Mouse (Mus musculus) hindbrain, postnatal 0 days (tissue): Measurements from ENCODE around the gene Dnaic1. TPM values are rescaled to one million over a fixed set of nuclear protein-coding genes. Genes with fewer than 3 reads are reported as not detected.

Source experiments
- ATAC-seq: fragments of 200-750 bp; cut with Nextera tagmentation; 2 replicates; pipeline ENCODE4 v1.8.0; 2017; ENCODE audit warnings: mild to moderate bottlenecking, moderate TSS enrichment, moderate library complexity
- DNase-seq: peaks from one replicate; pipeline ENCODE4 v3.0.0-alpha.2; 2015; ENCODE audit warnings: low spot score
- H3K27ac ChIP-seq: fragments of 300-500 bp; sonication (generic); 2 replicates; pipeline ENCODE4 v1.5.1; 2014; ENCODE audit warnings: mild to moderate bottlenecking
- H3K27me3 ChIP-seq: fragments of 300-500 bp; sonication (generic); 2 replicates; pipeline ENCODE4 v1.6.1; 2014; ENCODE audit warnings: low read length, mixed read lengths; ENCODE audit not compliant: insufficient read depth
- H3K36me3 ChIP-seq: fragments of 300-500 bp; sonication (generic); 2 replicates; pipeline ENCODE4 v1.6.1; 2014; ENCODE audit warnings: low read length, mixed read lengths; ENCODE audit not compliant: insufficient read depth
- H3K4me1 ChIP-seq: fragments of 300-500 bp; sonication (generic); 2 replicates; pipeline ENCODE4 v1.6.1; 2014; ENCODE audit warnings: antibody characterized with exemption, low read length, mixed read lengths; ENCODE audit not compliant: insufficient read depth
- H3K4me2 ChIP-seq: fragments of 300-500 bp; sonication (generic); 2 replicates; pipeline ENCODE4 v1.6.1; 2014; ENCODE audit warnings: low read depth, mild to moderate bottlenecking, low read length, moderate library complexity, mixed read lengths
- H3K4me3 ChIP-seq: fragments of 300-500 bp; sonication (generic); 2 replicates; pipeline ENCODE4 v1.5.1; 2014; ENCODE audit warnings: low read length
- H3K9ac ChIP-seq: fragments of 300-500 bp; sonication (generic); replicated peaks from 2 replicates; pipeline ENCODE4 v1.6.1; 2014; ENCODE audit warnings: mild to moderate bottlenecking, low read length, moderate library complexity, mixed read lengths
- H3K9me3 ChIP-seq: fragments of 300-500 bp; sonication (generic); 2 replicates; pipeline ENCODE4 v1.6.1; 2016; ENCODE audit warnings: low read length, mixed read lengths
- CTCF ChIP-seq: IDR thresholded peaks from 2 replicates; pipeline ENCODE4 v1.5.1; 2016; ENCODE audit warnings: antibody characterized with exemption, control low read depth, low read depth
- WGBS: fragments of 180-500 bp; shearing (Covaris S2); extraction: QIAGEN DNeasy Blood & Tissue Kit; methylation state at CpG from one replicate; pipeline ENCODE4 v1.1.7; 2014; 5-methylcytosine and 5-hydroxymethylcytosine counted together
- polyA plus RNA-seq: library from polyadenylated mRNA; unstranded; fragments of >200 nt; fragmentation: Nextera tagmentation; extraction: Ambion mirVana; gene quantifications from 2 replicates; pipeline ENCODE4 v1.2.1, GENCODE M21; 2015
- total RNA-seq: library from RNA; depleted of rRNA; stranded (reverse); fragments of >200 nt; gene quantifications from 2 replicates; pipeline ENCODE4 v1.2.3, GENCODE M21; 2014

Dnaic1 gene
- total and polyA plus RNA-seq, 2 experiments from 2014 or later: 3.0 to 4.5 TPM

- peak; percentile 66 for DNase-seq
- H3K27ac ChIP-seq: peak overlapping the region; percentile 87
- peak; percentile 15 for ATAC-seq
- H3K4me2 ChIP-seq: peak overlapping the region; percentile 73
- H3K4me1 ChIP-seq: peaks cover 23% of the 10 kb centered on the region
- no peaks in the 10 kb centered on the region for H3K27me3 ChIP-seq
- H3K9ac ChIP-seq: peak overlapping the region; percentile 78
- no peaks in the 10 kb centered on the region for H3K36me3 ChIP-seq
- H3K4me3 ChIP-seq: peak overlapping the region; percentile 65
- under 1% methylated on average over 19 of the region's 19 CpGs for WGBS
- no peak for TF ChIP-seq CTCF
- no peaks in the 10 kb centered on the region for H3K9me3 ChIP-seq
Observed at GRCm38 (mm10) chr4:41568239-41568638, 1.3 kb upstream of the Dnaic1 start.

- Histone ChIP-seq H3K9ac (peak overlapping the region; percentile 78), H3K4me2 (peak overlapping the region; percentile 73), H3K27me3 (no peaks in the 10 kb centered on the region), H3K4me1 (peaks cover 23% of the 10 kb centered on the region), H3K36me3 (no peaks in the 10 kb centered on the region), H3K27ac (peak overlapping the region; percentile 87), H3K9me3 (no peaks in the 10 kb centered on the region), H3K4me3 (peak overlapping the region; percentile 65)
- ATAC-seq: peak; percentile 6
- WGBS: 2% methylated on average over 58 of the region's 58 CpGs
- peak; percentile 67 for DNase-seq
- TF ChIP-seq CTCF: peak; percentile 32; the same call in 1 of the 2 replicates
Observed at GRCm38 (mm10) chr4:41568682-41569410, 729 bp upstream of the Dnaic1 start.

GRCm38 (mm10) chr4:41571490-41571889 is 1.9 kb downstream of the Dnaic1 start:
- ATAC-seq (no peak), DNase-seq (peak; percentile 36)
- TF ChIP-seq CTCF: peak; percentile 71
- H3K27ac ChIP-seq: no peak overlapping the region
- H3K27me3 ChIP-seq: no peaks in the 10 kb centered on the region
- WGBS: 25% methylated on average over 5 of the region's 5 CpGs
- H3K36me3 ChIP-seq: no peaks in the 10 kb centered on the region
- no peaks in the 10 kb centered on the region for H3K9me3 ChIP-seq
- no peak overlapping the region for H3K9ac ChIP-seq
- H3K4me3 ChIP-seq: no peak overlapping the region
- no peak overlapping the region for H3K4me2 ChIP-seq
- H3K4me1 ChIP-seq: peaks cover 15% of the 10 kb centered on the region

- H3K9me3 ChIP-seq: no peaks in the 10 kb centered on the region
- ATAC-seq (no peak), DNase-seq (peak; percentile 48)
- no peak overlapping the region for H3K27ac ChIP-seq
- H3K27me3 ChIP-seq: no peaks in the 10 kb centered on the region
- no peak overlapping the region for H3K4me3 ChIP-seq
- H3K4me1 ChIP-seq: no peaks in the 10 kb centered on the region
- TF ChIP-seq CTCF: no peak
- no peaks in the 10 kb centered on the region for H3K36me3 ChIP-seq
- WGBS: 35% methylated on average over 4 of the region's 4 CpGs
- no peak overlapping the region for H3K9ac ChIP-seq
- no peak overlapping the region for H3K4me2 ChIP-seq
Observed at GRCm38 (mm10) chr4:41573492-41573891, 3.9 kb downstream of the Dnaic1 start.

- Histone ChIP-seq H3K4me1 (no peaks in the 10 kb centered on the region), H3K27me3 (no peaks in the 10 kb centered on the region), H3K9ac (no peak overlapping the region), H3K4me3 (no peak overlapping the region), H3K4me2 (no peak overlapping the region), H3K27ac (no peak overlapping the region), H3K36me3 (no peaks in the 10 kb centered on the region), H3K9me3 (no peaks in the 10 kb centered on the region)
- no peak for TF ChIP-seq CTCF
- DNase-seq (peak; percentile 18), ATAC-seq (peak; percentile 32; the same call in 1 of the 2 replicates)
- 24% methylated on average over 6 of the region's 6 CpGs for WGBS
Observed at GRCm38 (mm10) chr4:41575914-41576313, 6.3 kb downstream of the Dnaic1 start.

- H3K27ac ChIP-seq: no peak overlapping the region
- DNase-seq: no peak
- 62% methylated on average over 7 of the region's 7 CpGs for WGBS
Observed at GRCm38 (mm10) chr4:41583353-41583752, 13.8 kb downstream of the Dnaic1 start.

GRCm38 (mm10) chr4:41602818-41603217 is 33.2 kb downstream of the Dnaic1 start:
- H3K9me3 ChIP-seq: no peaks in the 10 kb centered on the region
- ATAC-seq: no peak

More at GRCm38 (mm10) chr4:41583353-41583752, 13.8 kb downstream of the Dnaic1 start:
- H3K4me2 ChIP-seq: no peak overlapping the region
- no peak overlapping the region for H3K9ac ChIP-seq
- H3K4me3 ChIP-seq: no peak overlapping the region
- no peaks in the 10 kb centered on the region for H3K27me3 ChIP-seq
- no peaks in the 10 kb centered on the region for H3K4me1 ChIP-seq
- ATAC-seq: no peak
- no peaks in the 10 kb centered on the region for H3K9me3 ChIP-seq
- no peak for TF ChIP-seq CTCF
- H3K36me3 ChIP-seq: no peaks in the 10 kb centered on the region

More at GRCm38 (mm10) chr4:41602818-41603217, 33.2 kb downstream of the Dnaic1 start:
- H3K4me1 ChIP-seq: peaks cover 11% of the 10 kb centered on the region; the same call in 1 of the 2 replicates
- no peak for DNase-seq
- TF ChIP-seq CTCF: no peak
- no peak overlapping the region for H3K4me3 ChIP-seq
- 56% methylated on average over 4 of the region's 4 CpGs for WGBS
- no peaks in the 10 kb centered on the region for H3K27me3 ChIP-seq
- no peak overlapping the region for H3K4me2 ChIP-seq
- H3K36me3 ChIP-seq: no peaks in the 10 kb centered on the region
- no peak overlapping the region for H3K27ac ChIP-seq
- no peak overlapping the region for H3K9ac ChIP-seq
